Mouse (Mus musculus) bone marrow macrophage, adult 2 months (primary cell): ENCODE results near the gene Lzts2.

ENCODE experiments used
- CTCF ChIP-seq: IDR thresholded peaks from 2 replicates; pipeline ENCODE4 v1.5.1; 2012; ENCODE audit warnings: low read depth, mild to moderate bottlenecking, low read length, moderate library complexity
- POLR2A ChIP-seq: IDR thresholded peaks from 2 replicates; pipeline ENCODE4 v1.6.1; 2012; ENCODE audit warnings: mild to moderate bottlenecking, low read depth, low read length, borderline replicate concordance

GRCm38 (mm10) chr19:45047417-45047934 is 33.3 kb downstream of the Lzts2 start, which contains the start of gene Sfxn3:
- TF ChIP-seq CTCF (no peak), POLR2A (no peak)
